23 mouse cellular contexts compared by ENCODE assay signal in genomic region chr11:95380711-95381110, GRCm38 (mm10). TPM values are rescaled to one million over a fixed set of nuclear protein-coding genes. Genes with fewer than 3 reads are reported as not detected.
DNase-seq lines count a peak whose midpoint lies in the region; ATAC-seq and TF ChIP-seq lines count a peak whose summit lies in the region.
"Had no signal": no experiment of that assay in that cellular context is flagged by ENCODE, and none has a peak within 500 bp of the region (broad histone marks: within the 10 kb centered on the region; RNA-seq: fewer than 3 reads in every experiment).

No protein-coding gene starts in this region.

- H3K9ac ChIP-seq in heart, embryonic 12.5 days = no peak overlapping the region
- H3K9ac ChIP-seq in liver, embryonic 12.5 days = no peak overlapping the region
- no peak overlapping the region for H3K9ac ChIP-seq in liver, postnatal 0 days (replicated peaks)
- H3K9ac ChIP-seq: embryonic facial prominence, embryonic 12.5 days; forebrain, embryonic 13.5 days; forebrain, embryonic 15.5 days; forebrain, postnatal 0 days had no signal

- intact Hi-C loops in gastrocnemius, adult 2 months (cut with DNase I) = loop anchor here (5.0 to 10.0 kb wide), 3 partner anchors 43 to 276 kb away; partner anchors contain the start of genes Fam117a and Kat7

- H3K4me3 ChIP-seq in gastrocnemius, adult 2 months = no peak overlapping the region
- no peak overlapping the region for H3K4me3 ChIP-seq in heart, embryonic 10.5 days
- no peak overlapping the region for H3K4me3 ChIP-seq in heart, embryonic 12.5 days
- no peak overlapping the region for H3K4me3 ChIP-seq in liver, embryonic 12.5 days
- no peak overlapping the region for H3K4me3 ChIP-seq in liver, postnatal 0 days (ENCODE audit: low read depth, low read length)
- H3K4me3 ChIP-seq: embryonic facial prominence, embryonic 10.5 days; embryonic facial prominence, embryonic 12.5 days; forebrain, embryonic 13.5 days; forebrain, embryonic 15.5 days had no signal

- peaks cover 33% of the 10 kb centered on the region for H3K36me3 ChIP-seq in heart, embryonic 10.5 days
- H3K36me3 ChIP-seq in heart, embryonic 12.5 days = peaks cover 30% of the 10 kb centered on the region
- H3K36me3 ChIP-seq in liver, embryonic 12.5 days = peaks cover 71% of the 10 kb centered on the region
- peaks cover 64% of the 10 kb centered on the region for H3K36me3 ChIP-seq in liver, postnatal 0 days (replicated peaks; ENCODE audit: insufficient read depth, low read length)
- H3K36me3 ChIP-seq: forebrain, embryonic 15.5 days had no signal

- TF ChIP-seq EP300 in liver, postnatal 0 days (IDR thresholded peaks at IDR 0.05; ENCODE audit: low read depth) = no peak

- 89% methylated on average over 7 of the region's 7 CpGs for WGBS in heart, embryonic 10.5 days
- WGBS in heart, embryonic 12.5 days = 89% methylated on average over 7 of the region's 7 CpGs
- WGBS in liver, embryonic 12.5 days (ENCODE audit: insufficient replicate concordance) = 88% methylated on average over 7 of the region's 7 CpGs
- WGBS in liver, postnatal 0 days (ENCODE audit: insufficient replicate concordance) = 94% methylated on average over 7 of the region's 7 CpGs

- no peak overlapping the region for H3K4me2 ChIP-seq in heart, embryonic 12.5 days
- H3K4me2 ChIP-seq in liver, embryonic 12.5 days = no peak overlapping the region
- no peak overlapping the region for H3K4me2 ChIP-seq in liver, postnatal 0 days (ENCODE audit: low read depth, low read length)
- H3K4me2 ChIP-seq: embryonic facial prominence, embryonic 12.5 days; forebrain, embryonic 13.5 days; forebrain, embryonic 15.5 days had no signal

- H3K9me3 ChIP-seq in heart, embryonic 10.5 days = no peaks in the 10 kb centered on the region
- no peaks in the 10 kb centered on the region for H3K9me3 ChIP-seq in heart, embryonic 12.5 days (replicated peaks)
- H3K9me3 ChIP-seq in liver, embryonic 12.5 days (replicated peaks) = no peaks in the 10 kb centered on the region
- H3K9me3 ChIP-seq in liver, postnatal 0 days (ENCODE audit: low read length) = no peaks in the 10 kb centered on the region
- H3K9me3 ChIP-seq: embryonic facial prominence, embryonic 10.5 days; embryonic facial prominence, embryonic 12.5 days; forebrain, embryonic 13.5 days; forebrain, embryonic 15.5 days had no signal

- TF ChIP-seq CTCF in gastrocnemius, adult 2 months (IDR thresholded peaks at IDR 0.05) = no peak
- no peak for TF ChIP-seq CTCF in liver, postnatal 0 days (IDR thresholded peaks at IDR 0.05; ENCODE audit: low read depth)

- H3K27me3 ChIP-seq in heart, embryonic 10.5 days (ENCODE audit: insufficient read depth, poor library complexity, severe bottlenecking) = no peaks in the 10 kb centered on the region
- no peaks in the 10 kb centered on the region for H3K27me3 ChIP-seq in heart, embryonic 12.5 days (replicated peaks)
- no peaks in the 10 kb centered on the region for H3K27me3 ChIP-seq in liver, embryonic 12.5 days (replicated peaks)
- H3K27me3 ChIP-seq in liver, postnatal 0 days (ENCODE audit: insufficient read depth, low read length) = no peaks in the 10 kb centered on the region
- H3K27me3 ChIP-seq: embryonic facial prominence, embryonic 12.5 days; forebrain, embryonic 13.5 days; forebrain, embryonic 15.5 days; Patski had no signal

- 0 out of 2 replicates have a peak overlapping the region, but pooled peaks have one; percentile 3 for H3K27ac ChIP-seq in gastrocnemius, adult 2 months
- H3K27ac ChIP-seq in heart, embryonic 10.5 days = 0 out of 2 replicates have a peak overlapping the region, but pooled peaks have one; percentile 0
- H3K27ac ChIP-seq in heart, embryonic 12.5 days (ENCODE audit: poor library complexity, severe bottlenecking) = no peak overlapping the region
- peak overlapping the region; percentile 11; the same call in 1 of the 2 replicates for H3K27ac ChIP-seq in liver, embryonic 12.5 days
- no peak overlapping the region for H3K27ac ChIP-seq in liver, postnatal 0 days (ENCODE audit: low read depth)
- H3K27ac ChIP-seq: embryonic facial prominence, embryonic 10.5 days; embryonic facial prominence, embryonic 12.5 days; forebrain, embryonic 13.5 days; forebrain, embryonic 15.5 days had no signal

- peak; percentile 18 for DNase-seq in cerebellum, adult 9-10 months
- DNase-seq in cerebellum, postnatal 36 days = no peak
- no peak for DNase-seq in gastrocnemius, adult 2 months
- no peak for DNase-seq in gastrocnemius, postnatal 10 days
- DNase-seq in heart, embryonic 10.5 days (ENCODE audit: low spot score) = no peak
- no peak for DNase-seq in liver, postnatal 0 days
- DNase-seq: adrenal gland, adult 8-10 months; adrenal gland, postnatal 14 days; adrenal gland, postnatal 36 days; B cell, adult 2 months; cerebellum, adult 2 months; cerebellum, postnatal 10 days; cerebellum, postnatal 25 days; forebrain, postnatal 0 days had no signal

- peaks cover 13% of the 10 kb centered on the region for H3K4me1 ChIP-seq in heart, embryonic 10.5 days
- peaks cover 22% of the 10 kb centered on the region for H3K4me1 ChIP-seq in heart, embryonic 12.5 days (replicated peaks)
- H3K4me1 ChIP-seq in liver, embryonic 12.5 days = peaks cover 38% of the 10 kb centered on the region
- peaks cover 7% of the 10 kb centered on the region for H3K4me1 ChIP-seq in liver, postnatal 0 days (ENCODE audit: insufficient read depth)

- no peak for ATAC-seq in heart, embryonic 12.5 days (ENCODE audit: insufficient number of reproducible peaks, low FRiP score)
- ATAC-seq in liver, embryonic 12.5 days = no peak
- no peak for ATAC-seq in liver, postnatal 0 days
- ATAC-seq: activated CD4-positive, CD25-positive, alpha-beta regulatory T cell, adult 4 months; CD4-positive, CD25-positive, alpha-beta regulatory T cell, adult 4 months; forebrain, embryonic 13.5 days; forebrain, embryonic 15.5 days; forebrain, postnatal 0 days; Patski had no signal

RNA-seq across cellular contexts. Expression of gene Slc35b1, which starts 3.8 kb away (rescaled TPM):
- 10 to 100 TPM; 42.4 to 49.5 TPM for total RNA-seq in gastrocnemius, adult 2 months (2021)
- total RNA-seq in gastrocnemius, postnatal 10 days (2021) = 10 to 100 TPM; 42.7 to 43.8 TPM
- 103 and 119 TPM in 2 replicates for polyA plus RNA-seq in heart, embryonic 10.5 days (2016; fragmentation: Nextera tagmentation; extraction: Ambion mirVana)
- polyA plus RNA-seq in heart, embryonic 12.5 days (2016; fragmentation: Nextera tagmentation; extraction: Ambion mirVana) = 86.0 and 86.5 TPM in 2 replicates
- polyA plus RNA-seq in liver, embryonic 12.5 days (2016; fragmentation: Nextera tagmentation; extraction: Ambion mirVana) = 58.2 and 61.3 TPM in 2 replicates
- polyA plus RNA-seq in liver, postnatal 0 days (2015; fragmentation: Nextera tagmentation; extraction: Ambion mirVana) = 38.4 and 40.1 TPM in 2 replicates

RNA-seq across cellular contexts. Expression of gene Spop, which starts 33.2 kb away (rescaled TPM):
- total RNA-seq in gastrocnemius, adult 2 months (2021) = 100 to 1,000 TPM; 190 to 208 TPM
- 100 to 1,000 TPM; 192 to 216 TPM for total RNA-seq in gastrocnemius, postnatal 10 days (2021)
- polyA plus RNA-seq in heart, embryonic 10.5 days (2016; fragmentation: Nextera tagmentation; extraction: Ambion mirVana) = 103 TPM in 2 replicates
- polyA plus RNA-seq in heart, embryonic 12.5 days (2016; fragmentation: Nextera tagmentation; extraction: Ambion mirVana) = 115 and 119 TPM in 2 replicates
- 90.8 and 105 TPM in 2 replicates for polyA plus RNA-seq in liver, embryonic 12.5 days (2016; fragmentation: Nextera tagmentation; extraction: Ambion mirVana)
- 42.4 and 53.2 TPM in 2 replicates for polyA plus RNA-seq in liver, postnatal 0 days (2015; fragmentation: Nextera tagmentation; extraction: Ambion mirVana)

RNA-seq across cellular contexts. Expression of gene Fam117a, which starts 43.9 kb away (rescaled TPM):
- 1 to 10 TPM; 1.5 to 2.1 TPM for total RNA-seq in gastrocnemius, adult 2 months (2021)
- total RNA-seq in gastrocnemius, postnatal 10 days (2021) = 10 to 100 TPM in 1 of 2 experiments, 1 to 10 TPM in 1; 9.0 to 14.5 TPM
- polyA plus RNA-seq in heart, embryonic 10.5 days (2016; fragmentation: Nextera tagmentation; extraction: Ambion mirVana) = 8.2 and 10.7 TPM in 2 replicates
- polyA plus RNA-seq in heart, embryonic 12.5 days (2016; fragmentation: Nextera tagmentation; extraction: Ambion mirVana) = 12.9 and 13.9 TPM in 2 replicates
- polyA plus RNA-seq in liver, embryonic 12.5 days (2016; fragmentation: Nextera tagmentation; extraction: Ambion mirVana) = 59.0 and 62.7 TPM in 2 replicates
- polyA plus RNA-seq in liver, postnatal 0 days (2015; fragmentation: Nextera tagmentation; extraction: Ambion mirVana) = 60.1 and 61.8 TPM in 2 replicates

Comparison
In these comparisons a context has a peak if more than half of its experiments do, and no peak if none do; other contexts are left out.
1. H3K27ac ChIP-seq: peak in gastrocnemius, adult 2 months (single experiment), heart, embryonic 10.5 days (single experiment) and liver, embryonic 12.5 days (single experiment); none in heart, embryonic 12.5 days (single experiment) and liver, postnatal 0 days (single experiment).